Mouse (Mus musculus) right cerebral cortex, postnatal 10 days (tissue): ENCODE measurements around the gene Egflam.

Experiments
- DNase-seq, 2 experiments: peaks; one replicate each; pipeline ENCODE4 v3.0.0; 2021; ENCODE audit warnings: low spot score in 2 of 2

Egflam gene

GRCm38 (mm10) chr15:7397818-7398608, at the start of gene Egflam:
Gene Egflam, minus strand, starts transcription at chr15:7398395.
- DNase-seq = peak in 1 of 2 experiments; percentile 23

DNA sequence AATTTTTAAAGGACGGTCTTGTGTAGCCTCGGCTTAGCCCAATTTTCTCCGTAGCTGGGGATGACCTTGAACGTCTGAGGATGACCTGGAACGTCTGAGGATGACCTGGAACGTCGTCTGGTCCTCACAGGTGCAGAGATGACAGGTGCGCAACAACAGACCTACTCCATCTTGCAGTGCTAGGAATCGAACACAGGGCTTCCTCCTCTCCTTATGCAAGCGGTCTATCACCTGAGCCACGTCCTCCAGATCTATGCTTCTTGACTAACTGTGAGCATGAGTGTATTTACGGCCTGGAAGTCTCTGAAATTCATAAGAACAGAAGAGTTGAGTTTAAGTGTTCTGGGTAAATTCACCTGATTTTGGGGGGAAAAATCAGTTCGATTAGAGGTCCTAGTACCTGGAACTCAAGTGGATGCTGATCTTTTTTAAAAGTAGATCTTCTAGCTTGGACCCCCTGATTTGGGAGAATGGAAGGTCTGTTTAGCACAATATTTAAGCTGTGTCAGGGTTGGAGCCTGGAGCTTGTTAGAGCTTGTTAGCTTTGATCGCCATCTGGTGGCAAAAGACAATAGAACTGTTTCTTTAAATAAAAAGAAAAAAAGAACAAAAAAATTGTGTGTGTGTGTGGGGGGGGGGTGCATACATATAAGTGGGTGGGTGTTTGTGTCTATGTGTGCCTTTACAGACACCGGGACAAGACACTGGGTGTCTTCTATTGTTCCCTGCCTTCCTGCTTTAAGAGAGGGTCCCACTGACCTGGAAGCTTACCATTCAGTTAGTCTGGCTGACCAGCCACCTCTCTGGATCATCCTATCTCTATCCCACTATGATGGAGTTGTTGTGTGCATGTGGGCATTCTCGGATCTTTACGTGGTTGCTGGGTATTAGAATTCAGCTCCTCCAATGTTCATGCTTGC, 45.5 kb upstream of the Egflam start:
- peak; percentile 35 to 39 for DNase-seq

DNA sequence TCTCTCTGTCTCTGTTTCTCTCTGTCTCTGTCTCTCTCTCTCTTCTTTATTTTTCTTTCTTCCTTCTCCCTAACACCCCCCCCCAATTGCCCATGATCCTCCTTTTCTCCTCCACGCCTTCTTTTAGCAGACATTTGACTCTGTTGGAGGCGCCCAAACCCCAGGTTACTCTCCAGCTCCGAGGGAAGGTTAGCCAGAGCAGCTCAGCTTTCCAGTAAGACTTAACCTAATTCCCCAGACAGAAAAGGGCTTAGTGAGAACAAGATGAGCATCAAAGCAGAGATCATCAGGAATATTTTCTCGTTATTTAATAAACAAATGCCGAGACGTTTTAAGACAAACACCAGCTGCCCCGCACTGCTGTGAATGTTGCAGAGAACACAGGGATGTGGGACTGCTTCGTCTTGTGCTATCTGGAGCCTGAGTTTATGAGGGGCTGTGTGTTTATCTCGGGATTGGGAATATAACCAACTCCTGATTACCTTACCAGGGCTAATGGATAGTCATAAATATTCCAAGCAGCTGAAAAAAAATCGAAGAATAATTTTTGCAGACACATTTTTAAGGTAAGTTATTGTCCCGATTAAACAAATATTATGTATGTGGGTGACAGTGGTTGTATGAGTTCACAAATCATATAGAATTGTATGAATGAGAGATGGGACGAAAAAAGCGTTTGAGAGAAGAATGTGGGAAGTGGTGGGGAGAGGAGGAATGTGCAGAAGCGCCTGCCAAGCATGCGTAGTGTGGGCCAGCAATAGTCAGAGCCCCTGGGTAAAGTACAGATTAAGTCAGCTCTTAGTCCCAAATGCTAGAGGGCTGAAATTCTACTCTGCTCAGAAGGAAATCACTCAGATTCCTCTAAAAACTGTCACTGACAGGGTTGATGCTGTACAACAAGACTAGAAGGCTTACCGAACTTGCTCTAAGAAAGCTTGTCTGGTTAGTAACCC, 44.2 kb upstream of the Egflam start:
- DNase-seq = no peak

GRCm38 (mm10) chr15:7424282-7424681, 26.1 kb upstream of the Egflam start:
- no peak for DNase-seq

GRCm38 (mm10) chr15:7404521-7404920, 6.3 kb upstream of the Egflam start:
- DNase-seq = no peak

- DNase-seq = no peak
These were observed 680 bp upstream of the Egflam start for GRCm38 (mm10) chr15:7398609-7399540.

DNA sequence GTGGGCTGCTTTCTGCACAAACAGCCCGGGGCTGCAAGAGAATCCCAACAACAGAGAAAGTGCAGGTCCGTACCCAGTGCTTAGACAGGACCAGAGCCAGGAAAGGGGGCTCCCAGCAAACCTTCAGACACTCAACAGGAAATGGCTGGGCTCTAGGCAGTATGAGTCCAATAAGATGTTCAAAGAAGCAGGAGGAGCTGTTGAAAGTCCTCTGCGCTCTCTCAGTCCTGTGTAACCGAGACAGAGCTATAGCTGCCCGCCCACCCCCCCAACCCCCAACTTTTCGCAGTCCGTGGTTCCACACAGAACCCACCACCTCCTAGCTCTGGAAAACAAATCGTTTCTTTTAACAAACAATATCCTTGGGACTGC, 763 bp downstream of the Egflam start:
- DNase-seq = no peak

GRCm38 (mm10) chr15:7383349-7383748, 14.8 kb downstream of the Egflam start:
- DNase-seq = no peak

DNA sequence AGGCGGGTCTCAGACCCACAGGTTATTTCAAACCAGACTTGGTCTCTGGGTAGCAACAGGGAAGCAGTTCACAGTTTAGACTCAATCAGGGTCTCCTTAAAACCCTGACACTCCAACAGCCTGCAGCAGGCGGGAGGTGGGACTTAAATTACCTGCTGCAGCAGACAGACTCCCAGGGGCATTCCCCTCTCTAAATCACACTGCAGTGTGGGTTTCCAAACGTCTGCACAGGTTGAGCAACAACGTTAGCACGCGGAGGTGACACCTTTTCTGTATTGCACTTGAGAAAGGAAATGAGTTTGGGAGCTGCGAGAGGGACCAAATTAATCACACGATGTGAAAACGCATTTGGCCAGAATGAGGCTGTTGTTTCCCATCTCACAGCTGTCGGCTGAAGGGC, 15.7 kb downstream of the Egflam start:
- no peak for DNase-seq

DNA sequence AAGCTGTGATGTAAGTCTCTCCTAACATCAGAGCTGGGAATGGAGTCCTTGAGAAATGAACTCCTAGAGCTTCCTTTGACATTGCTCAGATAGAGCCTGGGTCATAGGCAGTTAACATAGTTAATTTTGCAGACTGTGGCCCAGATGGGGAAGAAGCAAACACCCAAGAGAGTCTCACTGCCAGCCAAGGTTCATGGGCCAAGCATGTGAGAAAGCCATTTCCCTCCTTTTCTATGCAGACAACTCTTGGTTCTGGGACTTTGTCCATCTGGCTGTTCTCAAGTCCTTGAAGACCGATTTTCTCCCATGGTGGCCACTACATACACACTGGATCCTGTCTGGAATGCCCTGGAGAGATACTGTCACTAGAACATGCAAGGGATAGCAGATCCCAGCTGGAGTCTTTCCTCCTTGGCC, 45.6 kb downstream of the Egflam start:
- DNase-seq = no peak

DNA sequence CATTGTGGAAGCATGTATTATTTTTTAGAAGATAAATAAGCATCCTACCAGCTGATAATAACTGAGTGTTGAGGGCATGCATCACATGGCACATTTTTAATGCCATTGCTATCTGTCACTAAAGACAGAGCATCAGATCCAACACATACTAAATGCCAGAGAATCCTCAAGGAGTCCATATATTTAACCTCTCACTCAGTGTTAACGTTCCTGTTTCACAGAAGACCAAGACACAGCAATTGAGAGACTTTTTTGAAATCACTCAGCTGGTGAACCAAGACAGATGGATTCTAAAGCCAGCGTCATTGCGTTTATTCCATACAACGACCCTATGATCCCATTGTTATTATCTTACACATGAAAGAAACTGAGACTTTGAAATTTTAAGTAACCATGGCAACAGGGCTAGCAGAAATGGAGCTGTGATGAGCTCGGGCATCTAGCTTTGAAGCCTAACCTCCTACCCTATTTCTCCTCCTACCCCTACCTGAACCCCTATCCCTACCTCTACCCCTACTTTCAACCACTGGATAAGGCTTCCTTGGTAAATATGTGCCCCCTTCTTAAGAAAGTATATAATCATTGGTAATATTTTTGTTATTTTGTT, 57.4 kb downstream of the Egflam start:
- DNase-seq = no peak

DNA sequence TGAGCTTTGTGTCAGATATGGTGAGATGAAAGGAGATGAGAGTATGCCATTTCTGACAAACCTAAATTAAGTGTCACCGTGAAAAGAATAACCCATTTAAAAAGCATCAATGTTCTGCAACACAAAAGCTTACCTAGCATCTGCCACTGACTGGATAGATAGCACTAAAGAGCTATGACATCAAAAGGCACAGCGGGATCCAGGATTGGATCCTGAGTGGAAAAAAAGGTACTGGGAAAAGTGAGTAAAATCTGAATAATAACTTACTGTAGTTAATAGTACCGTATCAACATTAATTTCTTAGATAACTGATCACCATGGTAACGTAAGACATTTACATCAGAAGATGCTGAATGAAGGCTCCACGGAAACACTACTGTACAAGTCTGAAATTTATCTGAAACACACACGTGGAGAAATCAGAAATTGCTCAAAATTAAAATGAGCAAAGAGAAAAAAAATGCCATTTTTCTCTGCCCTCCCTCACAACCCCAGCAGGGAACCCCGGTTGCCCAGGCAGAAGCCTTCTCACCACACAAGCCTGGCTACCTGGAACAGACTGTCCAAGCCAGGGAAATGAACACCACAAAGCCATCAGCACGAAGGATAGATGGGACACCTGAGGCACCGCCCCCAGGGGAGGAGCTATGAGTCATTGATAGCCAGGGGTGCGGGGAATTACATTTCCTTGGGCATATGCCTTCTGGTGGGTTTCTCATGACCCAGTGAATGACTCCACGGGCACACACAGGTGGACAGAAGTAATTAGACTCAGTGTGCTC, 63.5 kb downstream of the Egflam start:
- no peak for DNase-seq

DNA sequence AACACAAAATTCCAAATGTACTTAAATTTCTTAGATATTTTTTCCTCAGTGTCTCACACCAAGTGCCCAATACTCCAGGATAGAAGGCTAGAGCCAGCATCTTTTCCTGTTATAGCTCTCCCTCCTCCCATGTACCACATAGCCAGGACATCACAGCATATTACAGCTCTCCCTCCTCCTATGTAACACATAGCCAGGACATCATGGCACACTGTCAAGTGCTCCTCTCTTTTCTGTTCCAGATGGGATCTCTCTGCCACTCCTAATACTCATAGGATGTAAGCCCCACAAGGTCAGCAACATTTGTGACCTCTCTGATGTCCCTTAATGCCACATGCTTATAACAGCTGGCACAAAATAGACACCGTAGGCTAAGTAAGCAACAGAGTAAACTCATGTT, 65.3 kb downstream of the Egflam start:
- DNase-seq = no peak

DNA sequence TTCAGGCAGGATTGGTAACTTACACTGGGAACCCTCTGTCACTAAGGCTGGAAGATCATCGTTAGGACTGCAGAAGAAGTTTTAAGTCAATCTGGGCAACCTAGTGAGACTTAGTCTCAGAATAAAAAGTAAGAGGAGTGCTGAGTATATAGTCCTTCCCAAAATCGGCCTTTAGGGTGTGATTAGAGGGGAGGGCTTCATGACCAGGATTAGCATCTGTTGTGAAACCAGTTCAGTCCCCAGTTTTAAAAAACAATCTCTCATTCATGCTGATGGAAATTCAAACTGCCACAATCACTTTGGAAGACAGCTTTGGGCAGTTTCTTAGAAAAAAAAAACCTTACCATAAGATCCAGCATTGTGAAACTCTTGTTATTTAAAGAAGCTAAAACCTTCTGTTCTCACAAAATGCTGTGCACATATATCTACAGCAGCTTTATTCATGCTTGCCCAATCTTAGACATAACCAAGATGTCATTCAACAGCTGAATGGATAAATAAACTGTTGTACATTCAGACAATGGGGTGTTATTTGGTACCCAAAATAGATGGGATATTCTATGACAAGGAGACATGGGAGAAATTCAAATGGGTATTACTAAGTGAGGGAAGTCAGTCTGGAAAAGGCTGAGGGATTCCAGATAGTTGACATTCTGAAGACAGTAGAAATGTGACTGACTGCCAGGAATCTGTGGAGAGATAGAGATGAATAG, 75.4 kb downstream of the Egflam start:
- no peak for DNase-seq

DNA sequence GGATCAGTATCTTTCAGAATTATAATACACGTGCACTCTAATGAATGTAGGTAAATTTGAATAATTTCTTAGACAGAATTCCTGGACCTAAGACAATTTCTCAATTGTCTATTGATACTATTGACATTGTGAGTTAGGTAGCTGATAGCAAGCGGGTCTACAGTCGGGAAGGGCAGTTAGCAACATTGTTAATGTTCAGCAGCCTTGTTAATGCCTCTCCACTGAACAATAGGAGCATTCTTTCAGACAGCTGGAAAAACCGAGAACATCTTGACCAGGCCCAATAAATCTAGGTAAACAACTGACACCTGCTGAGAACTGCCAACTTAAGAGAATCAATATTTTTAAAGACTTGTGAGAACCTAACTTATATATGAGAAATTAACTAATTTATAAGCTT, 77.3 kb downstream of the Egflam start:
- DNase-seq = no peak

GRCm38 (mm10) chr15:7315539-7315938, 82.7 kb downstream of the Egflam start:
- no peak for DNase-seq

DNA sequence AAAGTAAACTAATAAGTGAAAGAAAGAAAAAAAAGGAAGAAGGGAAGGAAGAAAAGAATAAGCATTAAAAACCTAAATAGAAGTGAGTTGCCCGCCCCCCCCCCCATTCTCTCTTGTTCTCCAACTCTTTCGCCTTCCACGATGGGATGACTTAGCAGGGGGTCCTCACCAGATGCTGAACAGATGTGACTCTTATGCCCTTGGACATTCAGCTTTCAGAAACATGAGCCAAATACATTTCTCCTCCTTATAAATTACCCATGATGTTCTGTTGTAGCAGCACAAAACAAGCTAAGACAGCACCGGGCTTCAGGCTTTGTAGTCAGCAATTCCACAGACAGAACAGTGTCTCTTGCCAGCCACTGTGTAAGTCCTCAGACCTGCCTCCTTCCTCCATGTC, 89.5 kb downstream of the Egflam start:
- DNase-seq = no peak

DNA sequence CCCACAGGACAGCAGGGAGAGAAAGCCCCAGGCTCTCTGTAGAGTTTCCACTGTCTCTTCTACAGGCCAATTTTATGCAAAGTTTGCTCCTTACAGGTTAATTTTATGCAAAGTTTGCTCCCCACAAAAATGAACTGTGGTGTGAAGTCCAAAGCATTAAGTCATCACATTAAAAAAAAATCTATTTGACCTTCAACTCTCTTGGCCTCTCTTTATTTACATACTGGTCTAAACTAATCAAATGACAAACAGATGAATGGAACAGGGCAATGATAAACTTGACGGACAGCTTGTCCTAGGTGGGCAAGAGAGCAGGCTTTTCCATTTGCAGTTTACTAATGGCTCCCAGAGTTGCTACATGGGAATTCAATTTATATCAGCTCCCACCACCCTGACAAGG, 98.3 kb downstream of the Egflam start:
- DNase-seq = no peak

- no peak for DNase-seq
These were observed 103.0 kb downstream of the Egflam start for GRCm38 (mm10) chr15:7295199-7295598.
